Mouse (Mus musculus) C2C12 (cell line): ENCODE data around the gene Pacs2.

Source experiments
- CTCF ChIP-seq: IDR thresholded peaks from one replicate; pipeline ENCODE4 v1.5.1; 2011; ENCODE audit not compliant: control insufficient read depth, insufficient read depth, insufficient read length
- MAX ChIP-seq: IDR thresholded peaks from one replicate; pipeline ENCODE4 v1.6.1; 2011; ENCODE audit warnings: mild to moderate bottlenecking, control low read depth
- MYOD1 ChIP-seq: IDR thresholded peaks from one replicate; pipeline ENCODE4 v1.6.1; 2011; ENCODE audit warnings: low read depth; ENCODE audit not compliant: control insufficient read depth, insufficient read length
- USF1 ChIP-seq: IDR thresholded peaks from one replicate; pipeline ENCODE4 v1.6.1; 2011; ENCODE audit warnings: low read depth, mild to moderate bottlenecking, control low read depth, moderate library complexity

- TF ChIP-seq CTCF, result no peak
- no peak for TF ChIP-seq MYOD1
- no peak for TF ChIP-seq USF1
- TF ChIP-seq MAX, result no peak
These were observed 13.2 kb upstream of the Pacs2 start for GRCm38 (mm10) chr12:113001133-113001474.
